Mouse (Mus musculus) forebrain, embryonic 16.5 days (tissue): ENCODE measurements around the gene Rnf135. TPM values are rescaled to one million over a fixed set of nuclear protein-coding genes. Genes with fewer than 3 reads are reported as not detected.
"Not testable (repeated sequence)": the region's sequence is repeated elsewhere in the genome, so short reads cannot be mapped to it uniquely, and the experiment has no call there.

Experiments used
- ATAC-seq: fragments of 200-750 bp; cut with Nextera tagmentation; 2 replicates; pipeline ENCODE4 v1.8.0; 2017; ENCODE audit warnings: mild to moderate bottlenecking, moderate library complexity
- H3K27ac ChIP-seq: fragments of 300-500 bp; sonication (generic); 2 replicates; pipeline ENCODE4 v1.5.1; 2014; ENCODE audit warnings: low read length, control low read depth
- H3K27me3 ChIP-seq: fragments of 300-500 bp; sonication (generic); replicated peaks from 2 replicates; pipeline ENCODE4 v1.6.1; 2014; ENCODE audit warnings: low read length; ENCODE audit not compliant: control insufficient read depth, insufficient read depth
- H3K36me3 ChIP-seq: fragments of 300-500 bp; sonication (generic); 2 replicates; pipeline ENCODE4 v1.6.1; 2014; ENCODE audit not compliant: control insufficient read depth, insufficient read depth
- H3K4me1 ChIP-seq: fragments of 300-500 bp; sonication (generic); replicated peaks from 2 replicates; pipeline ENCODE4 v1.6.1; 2014; ENCODE audit warnings: low read length; ENCODE audit not compliant: control insufficient read depth, insufficient read depth
- H3K4me2 ChIP-seq: fragments of 300-500 bp; sonication (generic); 2 replicates; pipeline ENCODE4 v1.6.1; 2014; ENCODE audit warnings: mild to moderate bottlenecking, low read length, control low read depth
- H3K4me3 ChIP-seq: fragments of 300-500 bp; sonication (generic); replicated peaks from 2 replicates; pipeline ENCODE4 v1.5.1; 2014; ENCODE audit warnings: mild to moderate bottlenecking, low read length, control low read depth
- H3K9ac ChIP-seq: fragments of 300-500 bp; sonication (generic); replicated peaks from 2 replicates; pipeline ENCODE4 v1.6.1; 2014; ENCODE audit warnings: low read depth, low read length, control low read depth
- H3K9me3 ChIP-seq: fragments of 300-500 bp; sonication (generic); 2 replicates; pipeline ENCODE4 v1.6.1; 2016; ENCODE audit warnings: low read length; ENCODE audit not compliant: control insufficient read depth
- WGBS: fragments of 180-500 bp; shearing (Covaris S2); extraction: QIAGEN DNeasy Blood & Tissue Kit; methylation state at CpG from one replicate; pipeline ENCODE4 v1.1.7; 2014; 5-methylcytosine and 5-hydroxymethylcytosine counted together
- polyA plus RNA-seq: library from polyadenylated mRNA; unstranded; fragments of >200 nt; fragmentation: Nextera tagmentation; extraction: Ambion mirVana; gene quantifications from 2 replicates; pipeline ENCODE4 v1.2.1, GENCODE M21; 2015

The Rnf135 gene
- polyA plus RNA-seq, 1 experiment from 2014 or later: 3.1 TPM

DNA sequence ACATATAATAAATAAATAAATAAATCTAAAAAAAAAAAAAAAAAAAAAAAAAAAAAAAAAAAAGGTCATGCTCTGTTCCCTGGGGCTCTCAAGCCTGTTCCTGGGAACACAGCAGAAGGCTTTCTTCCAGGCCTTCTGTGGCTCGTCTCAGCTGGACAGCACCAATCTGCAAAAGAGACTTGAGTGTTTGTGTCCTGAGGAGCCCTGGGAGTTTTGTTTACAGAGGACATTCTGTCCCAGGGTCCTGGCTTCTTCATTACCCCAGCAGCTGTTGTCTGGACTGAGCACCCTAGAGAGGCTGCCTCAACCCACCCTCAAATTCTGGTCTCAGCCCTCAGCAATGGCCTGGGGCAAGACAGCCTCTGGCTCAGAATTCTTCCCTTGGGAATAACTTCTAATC lies 35.3 kb upstream of the Rnf135 start:
- H3K4me1 ChIP-seq: no peaks in the 10 kb centered on the region
- no peak overlapping the region for H3K9ac ChIP-seq
- no peak overlapping the region for H3K4me3 ChIP-seq
- H3K27me3 ChIP-seq: peaks cover 7% of the 10 kb centered on the region
- no peak overlapping the region for H3K27ac ChIP-seq
- H3K36me3 ChIP-seq: no peaks in the 10 kb centered on the region
- ATAC-seq: no peak
- no peak overlapping the region for H3K4me2 ChIP-seq
- H3K9me3 ChIP-seq: no peaks in the 10 kb centered on the region
- WGBS: 65% methylated on average over 1 of the region's 1 CpGs

DNA sequence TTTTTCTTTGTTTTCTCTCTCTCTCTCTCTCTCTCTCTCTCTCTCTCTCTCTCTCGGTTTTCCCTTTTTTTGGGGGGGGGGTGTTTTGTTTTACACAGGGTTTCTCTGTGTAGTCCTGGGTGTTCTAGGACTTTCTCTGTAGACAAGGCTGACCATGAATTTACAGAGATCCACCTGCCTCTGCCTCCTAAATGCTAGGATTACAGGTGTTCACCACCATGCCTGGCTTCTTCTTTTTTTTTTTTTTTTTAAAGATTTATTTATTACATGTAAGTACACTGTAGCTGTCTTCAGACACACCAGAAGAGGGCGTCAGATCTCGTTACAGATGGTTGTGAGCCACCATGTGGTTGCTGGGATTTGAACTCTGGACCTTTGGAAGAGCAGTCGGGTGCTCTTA lies 34.7 kb upstream of the Rnf135 start:
- not testable (repeated sequence) for H3K4me3 ChIP-seq, H3K4me1 ChIP-seq, H3K27ac ChIP-seq, H3K4me2 ChIP-seq, ATAC-seq, H3K9ac ChIP-seq, H3K9me3 ChIP-seq, H3K36me3 ChIP-seq
- peaks cover 13% of the 10 kb centered on the region for H3K27me3 ChIP-seq
- 47% methylated on average over 1 of the region's 4 CpGs for WGBS

DNA sequence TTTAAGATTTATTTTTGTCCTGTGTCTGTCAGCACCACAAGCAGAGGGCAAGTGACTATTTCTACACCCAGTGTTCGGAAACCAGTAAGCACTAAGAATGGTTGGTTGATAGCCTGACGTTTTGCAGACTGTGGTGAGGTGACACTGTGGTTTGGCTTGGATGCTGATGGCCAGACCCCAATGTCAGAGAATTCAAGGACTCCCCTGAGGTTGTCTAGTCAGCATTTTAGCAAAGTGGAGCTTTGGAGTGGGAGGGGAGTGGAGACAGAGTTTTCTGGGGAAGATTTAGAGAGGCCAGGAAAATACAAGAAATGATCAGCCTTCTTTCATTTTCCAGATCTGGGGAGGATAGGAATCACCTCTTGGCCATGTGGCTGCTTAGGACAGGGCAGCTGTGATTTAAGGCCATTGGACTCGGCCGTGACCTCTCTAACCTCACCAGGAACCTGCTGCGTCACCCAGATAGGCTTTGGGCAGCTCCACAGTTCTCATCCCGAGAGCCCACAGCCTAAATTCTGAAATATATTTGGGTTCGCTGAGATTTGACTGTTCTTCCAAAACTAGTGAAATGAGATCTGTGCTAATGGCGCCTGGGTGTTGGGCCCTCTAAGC lies 34.1 kb upstream of the Rnf135 start:
- Histone ChIP-seq H3K9me3 (no peaks in the 10 kb centered on the region), H3K36me3 (no peaks in the 10 kb centered on the region), H3K4me1 (peaks cover 7% of the 10 kb centered on the region), H3K4me2 (no peak overlapping the region), H3K27me3 (peaks cover 19% of the 10 kb centered on the region), H3K27ac (no peak overlapping the region), H3K4me3 (no peak overlapping the region), H3K9ac (no peak overlapping the region)
- ATAC-seq: no peak
- 86% methylated on average over 8 of the region's 8 CpGs for WGBS

DNA sequence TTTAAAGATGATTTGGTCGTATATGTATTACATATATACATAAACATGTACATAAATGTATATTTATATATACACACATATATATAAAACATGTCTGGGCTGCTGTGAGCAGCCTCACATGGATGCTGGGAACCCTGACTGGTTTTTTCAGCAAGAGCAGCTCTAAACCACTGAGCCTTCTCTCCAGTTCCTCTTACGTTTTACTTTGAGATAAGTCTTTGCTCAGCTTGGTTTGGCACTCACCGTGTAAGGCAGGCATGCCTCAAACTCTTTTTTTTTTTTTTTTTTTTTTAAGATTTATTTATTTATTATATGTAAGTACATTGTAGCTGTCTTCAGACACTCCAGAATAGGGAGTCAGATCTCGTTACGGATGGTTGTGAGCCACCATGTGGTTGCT lies 33.1 kb upstream of the Rnf135 start:
- Histone ChIP-seq H3K27me3 (peaks cover 29% of the 10 kb centered on the region), H3K9me3 (0 out of 2 replicates have a peak, but pooled peaks cover 2% of the 10 kb centered on the region), H3K4me1 (peaks cover 7% of the 10 kb centered on the region), H3K4me2 (no peak overlapping the region), H3K27ac (no peak overlapping the region), H3K4me3 (no peak overlapping the region), H3K36me3 (no peaks in the 10 kb centered on the region), H3K9ac (no peak overlapping the region)
- ATAC-seq: no peak
- 88% methylated on average over 5 of the region's 5 CpGs for WGBS

DNA sequence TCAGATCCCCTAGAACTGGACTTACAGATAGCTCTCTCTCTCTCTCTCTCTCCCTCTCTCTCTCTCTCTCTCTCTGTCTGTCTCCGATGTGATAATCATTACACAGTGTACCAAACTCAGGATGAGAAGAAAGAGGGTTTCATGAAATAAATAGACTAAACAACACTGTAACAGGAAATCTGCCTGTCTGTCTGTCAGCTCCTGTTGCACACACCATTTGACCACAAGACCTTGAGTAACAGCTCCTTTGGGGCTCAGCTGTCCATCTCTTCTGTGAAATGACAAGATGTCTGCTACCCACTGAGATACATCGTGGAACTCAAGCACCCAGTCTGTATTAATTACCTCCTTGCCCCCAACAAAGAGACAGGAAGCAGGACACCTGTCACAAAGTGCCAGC lies 32.1 kb upstream of the Rnf135 start:
- H3K9me3 ChIP-seq: 0 out of 2 replicates have a peak, but pooled peaks cover 2% of the 10 kb centered on the region

DNA sequence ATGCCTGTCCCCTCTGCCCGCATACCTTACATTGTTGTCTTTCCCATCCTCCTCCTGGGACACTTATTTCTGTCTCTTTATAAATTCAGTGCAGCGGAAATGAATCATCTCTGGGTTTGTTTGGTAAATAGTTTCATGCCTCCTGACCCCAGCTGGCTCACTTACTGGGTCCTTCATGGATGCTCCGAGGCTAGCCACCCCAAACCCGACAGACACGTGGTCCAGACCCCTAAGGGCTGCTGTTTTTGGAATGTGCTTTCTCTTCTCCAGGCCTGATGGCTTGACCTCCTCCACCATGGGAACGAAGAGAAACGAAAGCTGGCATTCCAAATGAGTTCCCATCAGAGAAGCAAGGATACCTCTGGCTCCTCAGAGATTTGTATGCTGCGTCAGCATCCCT lies 31.3 kb upstream of the Rnf135 start:
- 83% methylated on average over 8 of the region's 8 CpGs for WGBS
- H3K4me1 ChIP-seq: peaks cover 7% of the 10 kb centered on the region
- H3K9ac ChIP-seq: no peak overlapping the region
- ATAC-seq: no peak
- no peak overlapping the region for H3K27ac ChIP-seq
- H3K4me2 ChIP-seq: no peak overlapping the region
- H3K9me3 ChIP-seq: 0 out of 2 replicates have a peak, but pooled peaks cover 2% of the 10 kb centered on the region
- H3K36me3 ChIP-seq: no peaks in the 10 kb centered on the region
- H3K27me3 ChIP-seq: peaks cover 35% of the 10 kb centered on the region
- no peak overlapping the region for H3K4me3 ChIP-seq

More for the DNA sequence above, 32.1 kb upstream of the Rnf135 start:
- H3K4me2 ChIP-seq: no peak overlapping the region
- no peaks in the 10 kb centered on the region for H3K36me3 ChIP-seq
- no peak overlapping the region for H3K9ac ChIP-seq
- H3K4me1 ChIP-seq: peaks cover 7% of the 10 kb centered on the region
- no peak overlapping the region for H3K4me3 ChIP-seq
- 69% methylated on average over 2 of the region's 2 CpGs for WGBS
- H3K27ac ChIP-seq: no peak overlapping the region
- ATAC-seq: no peak
- H3K27me3 ChIP-seq: peaks cover 35% of the 10 kb centered on the region

DNA sequence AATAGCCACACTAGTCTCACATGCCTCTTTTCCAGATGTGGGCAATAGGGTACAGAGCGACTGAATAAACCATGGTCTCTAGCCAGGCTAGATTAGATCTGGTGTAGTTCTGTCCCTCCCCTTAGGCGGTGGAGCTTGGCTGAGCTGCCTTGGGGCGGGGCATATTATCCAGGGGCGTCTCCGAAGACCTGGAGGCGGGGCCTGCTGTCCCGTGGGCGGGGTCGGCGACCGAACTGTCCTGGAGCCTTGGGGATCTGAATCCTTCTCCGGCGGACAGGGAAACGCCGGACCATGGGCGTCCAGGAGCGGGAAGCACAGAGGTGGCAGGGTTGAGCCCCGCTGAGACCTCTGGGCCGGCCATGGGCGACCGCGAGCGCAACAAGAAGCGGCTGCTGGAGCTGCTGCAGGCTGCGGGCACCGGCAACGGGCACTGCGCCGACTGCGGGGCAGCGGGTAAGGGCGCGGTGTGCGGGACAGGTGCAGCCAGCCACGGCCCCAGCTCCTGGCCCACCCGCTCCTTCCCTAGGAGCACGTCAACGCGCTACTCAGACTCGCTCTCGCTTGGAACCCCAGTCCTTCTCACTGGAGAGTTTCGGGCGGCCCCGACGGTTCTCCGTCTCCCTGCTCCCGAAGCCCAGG lies 29.7 kb upstream of the Rnf135 start, which contains the start of gene Adap2:
Gene Adap2, plus strand, starts transcription at position 249 of the 639 bp plus-strand sequence.
- Histone ChIP-seq H3K36me3 (no peaks in the 10 kb centered on the region), H3K4me1 (peaks cover 7% of the 10 kb centered on the region), H3K9me3 (0 out of 2 replicates have a peak, but pooled peaks cover 2% of the 10 kb centered on the region), H3K4me3 (peak within 1 kb of the TSS; percentile 46), H3K27ac (no peak within 1 kb of the TSS), H3K9ac (peak within 1 kb of the TSS; percentile 55), H3K27me3 (peaks cover 39% of the 10 kb centered on the region), H3K4me2 (peak within 1 kb of the TSS; percentile 65)
- ATAC-seq: peak; percentile 63; the same call in 1 of the 2 replicates
- 1% methylated on average over 47 of the region's 47 CpGs for WGBS

DNA sequence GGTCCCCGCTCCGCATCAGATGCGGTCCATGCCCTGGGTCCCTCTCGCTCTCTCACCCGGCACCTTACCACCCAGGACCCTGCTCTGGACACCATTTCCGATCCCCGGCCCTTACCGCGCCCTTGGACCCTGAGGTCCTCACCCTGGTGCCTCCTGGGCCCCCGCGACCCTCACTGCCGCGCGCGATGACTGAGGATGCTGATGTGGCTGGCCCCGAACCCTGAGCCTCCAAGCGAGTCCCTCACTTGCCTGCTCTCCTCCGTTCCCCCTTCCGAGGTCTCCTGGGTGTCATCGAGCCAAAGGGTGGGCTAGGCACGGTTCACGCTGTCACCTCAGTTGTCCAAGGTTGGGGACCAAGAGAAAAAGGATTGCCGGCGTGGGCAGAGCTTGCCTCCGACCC lies 29.1 kb upstream of the Rnf135 start:
- Histone ChIP-seq H3K27me3 (peaks cover 39% of the 10 kb centered on the region), H3K36me3 (no peaks in the 10 kb centered on the region), H3K4me2 (peak overlapping the region; percentile 65), H3K27ac (no peak overlapping the region), H3K9me3 (0 out of 2 replicates have a peak, but pooled peaks cover 2% of the 10 kb centered on the region), H3K4me1 (peaks cover 7% of the 10 kb centered on the region), H3K9ac (peak overlapping the region; percentile 55), H3K4me3 (peak overlapping the region; percentile 46)
- no peak for ATAC-seq
- WGBS: 28% methylated on average over 25 of the region's 25 CpGs

DNA sequence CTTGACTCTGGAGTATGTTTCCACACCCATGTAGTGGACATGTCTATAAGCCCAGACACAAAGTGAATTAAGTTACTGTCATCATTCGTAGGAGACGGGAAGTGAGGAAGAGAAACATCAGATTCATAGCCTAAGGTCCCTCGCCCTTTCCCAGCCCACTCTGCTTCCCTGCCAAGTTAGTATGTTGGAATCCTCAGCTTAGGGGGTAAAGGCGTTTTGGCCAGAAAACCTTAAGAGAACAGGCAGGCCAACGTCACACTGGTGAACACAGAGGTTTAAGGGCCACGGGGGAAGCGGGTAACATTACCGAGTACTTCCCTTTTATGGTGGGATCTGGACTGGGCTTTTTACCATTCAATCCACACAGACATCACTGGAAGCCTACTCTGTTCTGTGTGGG lies 28.1 kb upstream of the Rnf135 start:
- no peak overlapping the region for H3K4me2 ChIP-seq
- H3K36me3 ChIP-seq: no peaks in the 10 kb centered on the region
- H3K27ac ChIP-seq: no peak overlapping the region
- no peak overlapping the region for H3K9ac ChIP-seq
- 0 out of 2 replicates have a peak, but pooled peaks cover 2% of the 10 kb centered on the region for H3K9me3 ChIP-seq
- no peak for ATAC-seq
- H3K4me1 ChIP-seq: peaks cover 7% of the 10 kb centered on the region
- 90% methylated on average over 8 of the region's 8 CpGs for WGBS
- H3K4me3 ChIP-seq: no peak overlapping the region
- peaks cover 39% of the 10 kb centered on the region for H3K27me3 ChIP-seq
